22 mouse cellular contexts compared by ENCODE assay signal in genomic region chr12:7820718-7821117, GRCm38 (mm10).
DNase-seq lines count a peak whose midpoint lies in the region; ATAC-seq and TF ChIP-seq lines count a peak whose summit lies in the region.
"Had no signal": no experiment of that assay in that cellular context is flagged by ENCODE, and none has a peak within 500 bp of the region (broad histone marks: within the 10 kb centered on the region; RNA-seq: fewer than 3 reads in every experiment).

No protein-coding gene starts in this region.

- no peaks in the 10 kb centered on the region for H3K4me1 ChIP-seq in intestine, embryonic 14.5 days (replicated peaks; ENCODE audit: control insufficient read depth, insufficient read depth, low read length)
- H3K4me1 ChIP-seq in intestine, embryonic 15.5 days (replicated peaks): no peaks in the 10 kb centered on the region
- no peaks in the 10 kb centered on the region for H3K4me1 ChIP-seq in intestine, postnatal 0 days (replicated peaks; ENCODE audit: control insufficient read depth, insufficient read depth, low read length)
- no peaks in the 10 kb centered on the region for H3K4me1 ChIP-seq in midbrain, embryonic 10.5 days
- H3K4me1 ChIP-seq: embryonic facial prominence, embryonic 13.5 days; embryonic facial prominence, embryonic 15.5 days; forebrain, embryonic 13.5 days; forebrain, embryonic 15.5 days had no signal

- peaks cover under 1% of the 10 kb centered on the region; the same call in 1 of the 2 replicates for H3K9me3 ChIP-seq in intestine, embryonic 14.5 days (ENCODE audit: control insufficient read depth, low read length)
- H3K9me3 ChIP-seq in intestine, embryonic 15.5 days: no peaks in the 10 kb centered on the region
- H3K9me3 ChIP-seq in intestine, postnatal 0 days (ENCODE audit: control insufficient read depth): peaks cover under 1% of the 10 kb centered on the region; the same call in 1 of the 2 replicates
- H3K9me3 ChIP-seq in midbrain, embryonic 10.5 days (replicated peaks): peaks cover 2% of the 10 kb centered on the region
- H3K9me3 ChIP-seq: embryonic facial prominence, embryonic 13.5 days; forebrain, embryonic 15.5 days had no signal

- no peaks in the 10 kb centered on the region for H3K36me3 ChIP-seq in intestine, embryonic 14.5 days (ENCODE audit: control insufficient read depth, insufficient read depth, low read length)
- no peaks in the 10 kb centered on the region for H3K36me3 ChIP-seq in intestine, embryonic 15.5 days
- H3K36me3 ChIP-seq in intestine, postnatal 0 days (ENCODE audit: control insufficient read depth, insufficient read depth): no peaks in the 10 kb centered on the region
- no peaks in the 10 kb centered on the region for H3K36me3 ChIP-seq in midbrain, embryonic 10.5 days
- H3K36me3 ChIP-seq: embryonic facial prominence, embryonic 13.5 days; embryonic facial prominence, embryonic 15.5 days; forebrain, embryonic 15.5 days had no signal

- H3K27me3 ChIP-seq in intestine, embryonic 14.5 days (replicated peaks; ENCODE audit: control insufficient read depth, insufficient read depth, low read length): no peaks in the 10 kb centered on the region
- no peaks in the 10 kb centered on the region for H3K27me3 ChIP-seq in intestine, embryonic 15.5 days (replicated peaks)
- no peaks in the 10 kb centered on the region for H3K27me3 ChIP-seq in intestine, postnatal 0 days (replicated peaks; ENCODE audit: control insufficient read depth, insufficient read depth, low read length)
- H3K27me3 ChIP-seq in midbrain, embryonic 10.5 days (ENCODE audit: low read depth, poor library complexity, severe bottlenecking): no peaks in the 10 kb centered on the region
- H3K27me3 ChIP-seq: embryonic facial prominence, embryonic 13.5 days; embryonic facial prominence, embryonic 15.5 days; forebrain, embryonic 13.5 days; forebrain, embryonic 15.5 days had no signal

- ATAC-seq in intestine, embryonic 14.5 days (replicated peaks; ENCODE audit: low FRiP score, low TSS enrichment, low read depth): peak; percentile 38; the same call in 1 of the 2 replicates
- ATAC-seq in intestine, embryonic 15.5 days: peak; percentile 77
- peak; percentile 81 for ATAC-seq in intestine, postnatal 0 days
- ATAC-seq in frontal cortex, adult (ENCODE audit: low TSS enrichment): no peak
- ATAC-seq: forebrain, embryonic 13.5 days; forebrain, embryonic 15.5 days had no signal

- TF ChIP-seq CTCF in intestine, postnatal 0 days (IDR thresholded peaks at IDR 0.05; ENCODE audit: low read depth): no peak

- H3K4me2 ChIP-seq in intestine, embryonic 14.5 days (ENCODE audit: low read length): no peak overlapping the region
- H3K4me2 ChIP-seq in intestine, embryonic 15.5 days (replicated peaks): no peak overlapping the region
- no peak overlapping the region; the same call in 1 of the 2 replicates for H3K4me2 ChIP-seq in intestine, postnatal 0 days (replicated peaks; ENCODE audit: low read depth)
- H3K4me2 ChIP-seq: embryonic facial prominence, embryonic 13.5 days; embryonic facial prominence, embryonic 15.5 days; forebrain, embryonic 13.5 days; forebrain, embryonic 15.5 days had no signal

- H3K9ac ChIP-seq in intestine, embryonic 14.5 days (ENCODE audit: low read length): no peak overlapping the region
- no peak overlapping the region for H3K9ac ChIP-seq in intestine, embryonic 15.5 days
- no peak overlapping the region for H3K9ac ChIP-seq in intestine, postnatal 0 days (ENCODE audit: low read depth, low read length)
- H3K9ac ChIP-seq: embryonic facial prominence, embryonic 13.5 days; embryonic facial prominence, embryonic 15.5 days; forebrain, embryonic 13.5 days; forebrain, embryonic 15.5 days had no signal

- no peak for DNase-seq in intestine, embryonic 14.5 days (ENCODE audit: low spot score)
- DNase-seq in yolk sac, embryonic 10.5 days (ENCODE audit: low spot score): peak; percentile 2
- no peak for DNase-seq in urinary bladder, postnatal 25 days (ENCODE audit: low spot score)
- no peak for DNase-seq in midbrain, embryonic 10.5 days (ENCODE audit: low spot score)
- DNase-seq: adrenal gland, adult 2 months; adrenal gland, postnatal 10 days; adrenal gland, postnatal 25 days; cerebellum, adult 11 months; cerebellum, adult 18-20 months; cerebellum, adult 8-10 months; cerebellum, adult 9-11 months; cerebellum, postnatal 14 days; cerebellum, postnatal 36 days; embryo, embryonic 11 days had no signal

- 0 out of 2 replicates have a peak overlapping the region, but pooled peaks have one; percentile 33 for H3K27ac ChIP-seq in intestine, embryonic 14.5 days (ENCODE audit: low read depth)
- peak overlapping the region; percentile 63 for H3K27ac ChIP-seq in intestine, embryonic 15.5 days
- no peak overlapping the region for H3K27ac ChIP-seq in intestine, postnatal 0 days (ENCODE audit: low read depth, low read length)
- no peak overlapping the region for H3K27ac ChIP-seq in midbrain, embryonic 10.5 days (replicated peaks)
- H3K27ac ChIP-seq: embryonic facial prominence, embryonic 13.5 days; embryonic facial prominence, embryonic 15.5 days; forebrain, embryonic 13.5 days; forebrain, embryonic 15.5 days had no signal

- 60% methylated on average over 2 of the region's 2 CpGs for WGBS in intestine, embryonic 14.5 days
- WGBS in intestine, embryonic 15.5 days: 61% methylated on average over 2 of the region's 2 CpGs
- 45% methylated on average over 2 of the region's 2 CpGs for WGBS in intestine, postnatal 0 days
- 84% methylated on average over 2 of the region's 2 CpGs for WGBS in midbrain, embryonic 10.5 days

- H3K4me3 ChIP-seq in intestine, embryonic 14.5 days (ENCODE audit: low read depth, low read length): no peak overlapping the region
- no peak overlapping the region for H3K4me3 ChIP-seq in intestine, embryonic 15.5 days (replicated peaks)
- no peak overlapping the region for H3K4me3 ChIP-seq in intestine, postnatal 0 days (ENCODE audit: low read depth, low read length)
- no peak overlapping the region for H3K4me3 ChIP-seq in midbrain, embryonic 10.5 days
- H3K4me3 ChIP-seq: embryonic facial prominence, embryonic 13.5 days; embryonic facial prominence, embryonic 15.5 days; erythroblast, embryonic 14.5 days; forebrain, embryonic 13.5 days; forebrain, embryonic 15.5 days had no signal

Comparison
In these comparisons a context has a peak if more than half of its experiments do, and no peak if none do; other contexts are left out.
1. H3K27ac ChIP-seq: peak in intestine, embryonic 14.5 days (single experiment) and intestine, embryonic 15.5 days (single experiment); none in intestine, postnatal 0 days (single experiment) and midbrain, embryonic 10.5 days (single experiment).